Mouse (Mus musculus): ENCODE results near the gene Cd300c.
"Not testable (repeated sequence)": the region's sequence is repeated elsewhere in the genome, so short reads cannot be mapped to it uniquely, and the experiment has no call there.

The Cd300c gene

DNA sequence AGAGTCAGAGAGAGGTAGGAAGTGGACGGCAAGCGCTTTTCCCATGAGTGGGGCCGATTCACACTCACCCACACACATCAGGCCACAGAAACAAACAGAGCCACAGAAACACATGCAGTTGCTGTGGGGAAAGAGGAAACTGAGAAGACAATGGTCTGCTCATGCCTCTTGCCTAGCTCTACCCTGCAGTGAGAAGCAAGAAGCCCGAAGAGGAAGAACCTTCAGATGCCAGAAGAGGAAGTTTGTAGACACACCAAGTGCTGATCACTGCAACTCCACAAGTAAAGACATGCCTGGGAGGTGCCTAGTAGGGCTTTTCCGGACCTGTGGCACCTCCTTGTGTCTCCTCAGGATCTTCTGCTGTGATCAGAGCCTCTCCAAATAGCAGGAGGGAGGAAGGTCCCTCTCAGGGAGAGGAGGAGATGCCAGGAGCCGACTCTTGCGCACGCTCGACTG, at the start of gene Cd300c:
Gene Cd300c (minus strand): TSS at position 406 of the 456 bp plus-strand sequence.
- no peak for DNase-seq (ENCODE audit: low spot score)

DNA sequence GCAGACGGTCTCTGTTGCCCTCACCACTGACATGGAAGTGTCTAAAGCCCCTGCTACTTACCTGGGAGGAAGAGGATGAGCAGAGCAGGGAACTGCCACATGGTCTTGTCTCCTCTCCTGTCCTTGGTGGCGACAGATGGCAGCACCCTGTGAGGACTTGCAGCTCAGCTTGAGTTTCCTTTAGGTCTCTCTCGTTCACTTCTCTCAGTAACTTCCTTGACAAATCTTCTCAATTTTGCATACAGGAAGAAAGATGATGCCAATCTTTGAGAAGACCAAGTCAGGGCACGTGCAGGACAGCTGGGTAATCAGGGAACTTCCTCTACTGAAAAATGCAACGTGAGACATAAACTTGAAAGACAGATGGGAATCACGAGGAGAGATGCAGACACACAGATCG, 47.1 kb upstream of the Cd300c start, which contains the start of gene Cd300ld2:
Gene Cd300ld2 (minus strand): TSS at position 101 of the 400 bp plus-strand sequence.
- DNase-seq (ENCODE audit: low spot score), result not testable (repeated sequence)

DNA sequence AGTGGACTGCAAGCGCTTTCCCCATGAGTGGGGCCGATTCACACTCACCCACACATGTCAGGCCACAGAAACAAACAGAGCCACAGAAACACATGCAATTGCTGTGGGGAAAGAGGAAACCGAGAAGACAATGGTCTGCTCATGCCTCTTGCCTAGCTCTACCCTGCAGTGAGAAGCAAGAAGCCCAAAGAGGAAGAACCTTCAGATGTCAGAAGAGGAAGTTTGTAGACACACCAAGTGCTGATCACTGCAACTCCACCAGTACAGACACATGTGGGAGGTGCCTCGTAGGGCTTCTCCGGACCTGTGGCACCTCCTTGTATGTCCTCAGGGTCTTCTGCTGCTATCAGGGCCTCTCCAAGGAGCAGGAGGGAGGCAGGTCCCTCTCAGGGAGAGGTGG, 35.1 kb upstream of the Cd300c start:
- DNase-seq (ENCODE audit: low spot score), result no peak

DNA sequence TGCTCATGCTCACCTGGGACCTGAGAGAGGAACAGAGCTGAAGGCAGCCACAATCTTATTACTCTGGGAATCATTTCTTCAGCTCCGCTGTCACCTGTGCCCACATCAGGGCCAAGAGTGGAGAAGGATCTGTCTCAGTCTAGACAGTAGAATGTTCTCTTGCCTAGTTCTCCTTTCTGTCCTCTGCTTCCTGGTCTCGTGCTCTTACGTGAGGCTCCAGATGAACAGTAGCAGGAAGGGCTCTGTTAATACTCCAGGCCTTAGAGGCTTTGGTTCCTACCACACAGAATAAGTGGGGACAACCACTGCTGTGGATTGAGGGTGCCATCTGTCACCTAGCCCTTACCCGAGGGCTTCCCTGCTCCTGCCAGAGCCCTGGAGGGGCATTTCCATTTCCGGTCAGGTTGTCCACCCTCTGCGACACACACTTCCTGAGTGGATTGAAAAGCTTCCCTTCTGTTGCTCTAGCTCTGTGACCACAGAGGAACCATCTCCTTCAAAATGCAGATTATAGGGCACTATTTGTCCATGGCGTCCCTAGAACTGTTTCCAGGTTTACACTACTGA, 32.6 kb upstream of the Cd300c start, which contains the start of gene Cd300c2:
Gene Cd300c2 (minus strand): TSS at position 407 of the 567 bp plus-strand sequence.
- DNase-seq (ENCODE audit: low spot score), result no peak

DNA sequence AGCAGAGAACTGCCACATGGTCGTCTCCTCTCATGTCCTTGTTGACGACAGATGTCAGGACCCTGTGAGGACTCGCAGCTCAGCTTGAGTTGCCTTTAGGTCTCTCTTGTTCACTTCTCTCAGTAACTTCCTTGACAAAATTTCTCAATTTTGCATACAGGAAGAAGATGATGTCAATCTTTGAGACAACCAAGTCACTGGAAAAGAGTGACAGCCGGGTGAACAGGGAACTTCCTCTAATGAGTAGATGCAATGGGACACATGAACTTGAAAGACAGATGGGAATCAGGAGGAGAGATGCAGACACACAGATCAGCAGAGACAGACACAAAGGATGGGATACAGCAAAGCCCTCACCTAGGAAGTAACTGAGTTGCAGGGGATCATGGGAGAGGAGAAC, 20.8 kb upstream of the Cd300c start, which contains the start of gene Cd300ld:
Gene Cd300ld (minus strand): TSS at position 130 of the 400 bp plus-strand sequence.
- no peak for DNase-seq (ENCODE audit: low spot score)

DNA sequence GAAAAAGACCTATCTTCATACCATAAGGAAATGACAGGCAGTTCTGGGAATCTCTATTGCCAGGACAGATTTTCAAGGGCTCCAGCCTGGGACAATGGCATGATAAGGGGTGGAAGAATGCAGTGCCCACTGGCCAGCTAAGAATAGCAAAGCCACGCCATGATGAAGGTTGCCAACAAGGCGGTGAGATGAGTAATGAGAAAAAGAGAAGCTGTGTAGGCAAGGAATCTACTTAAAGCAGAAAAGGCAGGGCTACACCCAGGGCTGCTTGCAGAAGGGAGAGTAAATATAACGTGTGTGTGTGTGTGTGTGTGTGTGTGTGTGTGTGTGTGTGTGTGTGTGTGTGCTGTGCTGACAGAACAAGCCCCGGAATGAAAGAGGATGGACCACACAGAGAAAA, 12.9 kb upstream of the Cd300c start:
- no peak for DNase-seq (ENCODE audit: low spot score)

DNA sequence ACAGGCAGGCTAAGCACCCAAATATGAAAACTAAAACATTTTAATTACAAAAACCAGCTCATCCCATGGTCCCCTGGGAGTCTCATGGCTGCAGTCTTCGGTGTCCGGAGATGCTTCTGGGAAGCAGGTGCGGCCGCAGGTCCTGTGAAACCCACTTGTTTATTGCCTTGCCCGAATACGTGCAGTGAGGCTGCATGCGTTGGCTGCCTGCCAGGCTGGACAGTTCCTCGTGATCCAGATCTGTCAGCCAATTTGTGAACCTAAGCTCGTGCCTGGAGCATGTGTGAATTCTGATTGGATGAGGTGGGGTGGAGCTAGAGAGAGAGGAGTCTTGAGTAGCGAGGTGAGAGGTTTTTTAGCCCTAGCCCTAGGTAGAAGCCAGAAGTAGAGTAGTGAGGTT, 3.8 kb upstream of the Cd300c start:
- DNase-seq (ENCODE audit: low spot score), result no peak

DNA sequence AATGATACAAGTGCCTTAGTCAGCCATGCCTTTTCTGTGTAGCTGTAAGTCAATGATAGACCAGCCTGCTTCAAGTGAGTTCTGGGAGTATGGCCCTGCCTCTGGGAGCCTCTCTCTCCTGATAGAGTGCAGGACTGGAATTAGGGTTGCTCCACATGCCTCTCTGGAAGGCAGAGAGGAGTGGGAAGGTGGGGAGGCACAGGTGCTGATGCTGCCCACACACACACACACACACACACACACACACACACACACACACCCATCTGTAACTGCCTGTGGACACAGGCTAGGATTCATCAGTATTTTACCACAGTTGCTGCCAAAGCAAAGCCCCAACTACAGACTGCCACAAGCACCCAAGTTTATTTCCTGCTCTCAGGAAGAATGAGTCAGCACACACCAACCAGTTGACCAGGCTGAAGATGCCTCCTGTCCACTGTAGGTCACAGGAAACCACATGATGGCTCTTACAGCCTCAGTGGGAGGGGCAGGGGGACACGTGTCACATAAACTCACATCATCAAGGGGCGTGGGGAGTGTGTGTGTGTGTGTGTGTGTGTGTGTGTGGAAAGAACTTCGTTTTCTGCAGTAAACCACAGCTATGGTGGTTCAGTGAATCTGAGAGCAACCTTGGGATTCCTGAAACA, 3.7 kb downstream of the Cd300c start:
- no peak for DNase-seq (ENCODE audit: low spot score)

DNA sequence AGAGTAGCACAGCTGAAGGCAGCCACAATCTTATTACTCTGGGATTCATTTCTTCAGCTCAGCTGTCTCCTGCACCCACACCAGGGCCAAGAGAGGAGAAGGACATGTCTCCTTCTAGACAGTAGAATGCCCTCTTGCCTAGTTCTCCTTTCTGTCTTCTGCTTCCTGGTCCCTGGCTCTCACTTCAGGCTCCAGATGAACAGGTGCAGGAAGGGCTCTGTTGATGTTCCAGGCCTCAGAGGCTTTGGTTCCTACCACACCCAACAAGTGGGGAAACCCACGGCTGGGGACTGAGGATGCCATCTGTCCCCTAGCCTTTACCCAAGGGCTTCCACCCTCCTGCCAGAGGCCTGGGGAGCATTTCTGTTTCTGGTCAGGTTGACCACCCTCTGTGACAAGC, 8.6 kb downstream of the Cd300c start:
- DNase-seq (ENCODE audit: low spot score), result no peak

DNA sequence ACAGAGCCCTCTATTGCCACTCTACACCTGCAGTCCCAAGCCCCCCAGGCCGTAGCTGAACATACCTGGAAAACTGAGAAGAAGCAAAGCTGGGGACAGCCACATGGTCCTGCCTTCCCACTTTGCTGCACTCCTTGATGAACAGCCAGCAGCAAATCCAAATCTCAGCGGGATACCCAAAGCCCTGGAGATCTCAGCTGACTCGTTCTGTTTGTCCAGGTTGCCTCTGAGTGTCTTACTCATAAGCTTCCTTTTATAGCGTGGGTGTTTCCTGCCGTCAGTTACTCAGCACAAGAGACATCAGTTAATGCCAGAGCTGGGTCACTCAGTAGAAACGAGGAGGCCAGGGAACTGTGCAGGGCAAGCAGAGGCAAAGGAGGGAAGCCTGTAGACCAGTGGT, 34.8 kb downstream of the Cd300c start, which contains the start of gene Cd300lb:
Gene Cd300lb (minus strand): TSS at position 243 of the 400 bp plus-strand sequence.
- no peak for DNase-seq (ENCODE audit: low spot score)

DNA sequence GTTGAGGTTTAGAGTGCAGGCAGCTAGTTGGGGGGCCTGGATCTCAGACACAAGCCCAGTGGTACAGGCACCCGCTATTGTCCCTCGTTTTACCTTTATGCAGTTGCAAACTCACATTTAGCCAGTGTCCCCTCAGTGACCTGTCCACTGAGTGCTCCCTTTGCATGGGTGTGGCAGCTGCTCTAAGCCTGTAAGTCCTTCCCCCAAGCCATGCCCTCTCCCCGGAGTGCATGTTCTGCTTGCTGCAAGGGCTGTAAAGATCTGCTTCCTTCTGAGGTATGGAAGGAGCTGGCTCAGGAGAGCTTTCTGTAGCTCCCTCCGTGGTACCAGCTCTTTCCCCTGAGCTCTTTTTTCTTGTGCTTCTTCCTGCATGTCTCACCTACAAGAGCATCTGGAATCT, 35.4 kb downstream of the Cd300c start:
- no peak for DNase-seq (ENCODE audit: low spot score)

DNA sequence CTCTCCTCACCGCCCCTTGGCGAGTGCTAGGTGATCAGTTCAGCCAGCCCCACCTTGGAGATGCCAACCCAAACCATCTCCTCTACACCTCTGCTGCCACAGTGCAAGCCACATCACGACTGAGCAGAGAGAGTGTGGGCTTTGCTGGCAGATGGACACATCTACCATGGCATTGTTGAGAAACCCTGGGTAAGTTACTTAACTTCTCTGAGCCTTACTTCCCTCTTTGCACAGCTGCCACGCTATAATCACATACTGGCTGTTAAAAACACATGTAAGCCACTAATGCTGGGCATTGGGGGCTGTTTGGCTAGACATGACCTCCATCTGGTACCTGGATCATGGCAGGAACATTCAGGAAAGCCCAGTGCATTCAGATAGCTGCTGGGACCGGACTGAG, 37.9 kb downstream of the Cd300c start:
- peak; percentile 21 for DNase-seq (ENCODE audit: low spot score)

DNA sequence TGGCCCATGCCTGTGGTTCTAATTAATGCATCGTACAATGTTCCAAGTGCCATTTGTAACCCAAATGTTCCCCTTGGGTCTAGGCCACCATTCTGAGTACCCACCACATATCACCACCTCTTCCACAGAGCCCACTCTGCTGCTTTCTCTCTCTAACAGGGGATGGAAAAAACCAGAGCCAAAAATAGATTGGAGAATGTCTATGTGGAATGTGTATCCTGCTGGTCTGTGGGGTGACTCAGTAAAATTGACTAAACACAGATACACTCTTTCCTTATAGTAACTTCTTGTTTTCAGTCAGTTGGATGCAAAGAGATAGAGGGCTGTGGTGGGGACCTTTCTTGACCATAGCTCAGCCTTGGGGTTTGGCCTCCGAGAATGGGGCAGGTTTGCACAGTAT, 39.4 kb downstream of the Cd300c start:
- no peak for DNase-seq (ENCODE audit: low spot score)

DNA sequence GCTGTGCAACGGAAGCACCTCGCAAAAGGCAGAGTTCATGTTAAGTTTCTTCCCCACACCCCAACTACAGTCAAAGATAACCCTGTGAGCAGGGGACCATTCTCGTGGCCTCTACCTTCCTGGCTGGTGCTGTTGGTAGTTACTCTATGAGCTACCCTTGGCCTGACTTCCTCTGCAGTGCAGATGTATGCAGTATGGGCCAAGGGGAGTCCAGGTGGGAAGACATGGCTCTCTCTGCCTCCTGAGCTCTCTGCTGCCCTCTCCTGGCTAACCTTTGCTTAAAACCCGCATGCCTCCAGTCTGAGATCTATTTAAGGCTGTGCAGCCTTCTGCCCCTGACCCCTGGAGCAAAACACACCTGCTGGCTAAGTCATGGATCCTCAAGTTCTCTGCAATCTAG, 45.0 kb downstream of the Cd300c start:
- DNase-seq (ENCODE audit: low spot score), result peak; percentile 58

DNA sequence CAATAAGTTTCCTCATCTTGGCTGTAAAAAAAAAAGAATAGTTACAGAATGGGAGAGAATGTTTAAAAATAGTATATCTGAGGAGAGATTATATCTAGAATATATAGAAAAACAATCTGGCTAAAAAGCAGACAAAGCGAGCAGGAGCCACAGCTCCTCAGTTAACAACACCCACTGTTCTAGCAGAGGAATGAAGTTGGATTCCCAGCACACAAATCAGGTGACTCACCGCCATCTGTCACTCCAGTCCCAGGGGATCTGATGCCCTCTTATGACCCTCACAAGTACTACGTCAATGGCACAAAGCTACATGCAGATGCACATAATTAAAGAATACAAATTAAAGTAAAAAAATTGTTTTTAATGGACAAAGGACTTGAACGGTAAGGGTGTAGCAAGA, 46.5 kb downstream of the Cd300c start:
- peak; percentile 12 for DNase-seq (ENCODE audit: low spot score)

DNA sequence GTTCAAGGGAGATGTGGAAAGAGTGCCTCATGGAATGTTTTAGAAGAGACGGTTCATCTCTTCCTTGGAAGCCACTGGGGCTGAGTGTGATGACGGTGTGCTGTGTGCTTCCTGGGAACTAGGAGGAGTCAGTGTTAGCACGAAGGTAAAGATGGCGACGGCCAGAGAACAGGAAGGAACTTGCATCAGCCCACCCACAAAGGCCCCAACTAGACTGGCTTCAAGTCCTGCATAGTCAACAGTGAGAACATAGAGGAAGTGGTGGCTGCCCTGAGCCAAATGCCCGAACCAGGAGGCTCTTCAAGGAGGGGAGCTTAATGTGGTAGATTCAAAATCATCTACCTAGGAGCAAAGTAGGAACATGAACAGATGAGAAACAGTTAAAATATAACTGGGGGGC, 51.8 kb downstream of the Cd300c start:
- DNase-seq (ENCODE audit: low spot score), result no peak

DNA sequence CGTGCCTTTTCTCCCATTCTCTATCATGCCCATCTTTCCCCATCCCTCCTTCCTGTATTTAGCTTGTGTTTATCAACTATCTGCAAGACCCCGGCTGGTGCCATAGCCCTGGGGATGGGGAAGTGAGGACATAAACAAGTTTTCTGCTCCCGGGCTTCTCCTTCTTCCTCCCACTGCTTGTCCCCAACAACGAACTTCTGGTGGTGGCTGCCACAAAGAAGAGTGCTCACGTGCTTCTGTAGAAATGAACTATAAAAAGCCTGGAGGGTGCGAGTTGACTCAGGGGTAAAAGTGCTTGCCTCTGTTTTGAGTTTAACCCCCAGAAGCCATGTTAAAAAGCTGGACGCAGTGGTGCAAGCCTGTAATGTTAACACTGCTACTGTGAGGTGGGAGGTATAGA, 54.0 kb downstream of the Cd300c start:
- DNase-seq (ENCODE audit: low spot score), result no peak

DNA sequence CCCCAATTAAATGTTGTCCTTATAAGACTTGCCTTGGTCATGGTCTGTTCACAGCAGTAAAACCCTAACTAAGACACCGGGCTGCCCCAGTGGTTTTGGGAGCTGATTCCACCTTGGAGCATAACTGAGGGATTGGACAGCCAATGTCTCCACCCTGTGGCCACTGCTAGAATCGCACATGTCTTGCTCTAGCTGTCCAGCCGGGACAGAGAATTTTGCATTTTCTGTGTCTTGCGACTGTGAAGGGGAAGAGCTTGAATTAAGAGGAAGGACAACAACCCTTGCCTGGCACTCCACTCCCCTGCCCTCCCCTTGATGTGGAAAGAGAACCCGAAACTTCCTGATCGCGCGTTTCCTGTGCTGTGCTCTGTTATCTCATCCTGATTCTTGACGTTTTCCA, 56.1 kb downstream of the Cd300c start:
- DNase-seq (ENCODE audit: low spot score), result peak; percentile 85

DNA sequence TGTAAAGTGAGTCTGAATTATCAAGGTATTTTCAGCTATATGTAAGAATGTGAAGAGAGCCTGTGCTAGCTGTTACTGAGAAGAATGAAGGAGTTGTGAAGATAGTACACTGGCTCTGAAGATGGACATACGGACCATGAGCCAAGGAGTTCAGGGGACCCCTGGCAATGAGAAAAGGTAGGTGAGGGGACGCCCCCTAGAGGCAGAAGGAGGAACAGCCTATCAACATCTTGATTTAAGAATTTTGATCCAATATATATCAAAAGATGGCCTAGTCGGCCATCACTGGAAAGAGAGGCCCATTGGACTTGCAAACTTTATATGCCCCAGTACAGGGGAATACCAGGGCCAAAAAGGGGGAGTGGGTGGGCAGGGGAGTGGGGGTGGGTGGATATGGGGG, 59.4 kb downstream of the Cd300c start:
- not testable (repeated sequence) for DNase-seq (ENCODE audit: low spot score)

DNA sequence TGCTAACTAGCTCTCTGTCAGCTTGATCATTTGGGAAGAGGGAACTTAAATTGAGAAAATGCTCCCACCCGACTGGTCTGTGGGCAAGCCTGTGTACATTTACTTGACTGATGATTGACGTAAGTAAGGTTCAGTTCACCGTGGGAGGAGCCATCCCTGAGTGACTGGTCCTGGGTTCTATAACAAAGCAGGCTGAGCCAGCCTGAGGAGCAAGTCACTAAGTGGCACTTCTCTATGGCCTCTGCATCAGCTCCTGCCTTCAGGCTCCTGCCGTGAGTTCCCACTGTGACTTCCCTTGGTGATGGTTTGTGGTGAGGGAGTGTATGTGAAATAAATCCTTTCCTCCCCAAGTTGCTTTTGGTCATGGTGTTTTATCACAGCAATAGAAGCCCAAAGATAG, 60.9 kb downstream of the Cd300c start:
- DNase-seq (ENCODE audit: low spot score), result no peak

DNA sequence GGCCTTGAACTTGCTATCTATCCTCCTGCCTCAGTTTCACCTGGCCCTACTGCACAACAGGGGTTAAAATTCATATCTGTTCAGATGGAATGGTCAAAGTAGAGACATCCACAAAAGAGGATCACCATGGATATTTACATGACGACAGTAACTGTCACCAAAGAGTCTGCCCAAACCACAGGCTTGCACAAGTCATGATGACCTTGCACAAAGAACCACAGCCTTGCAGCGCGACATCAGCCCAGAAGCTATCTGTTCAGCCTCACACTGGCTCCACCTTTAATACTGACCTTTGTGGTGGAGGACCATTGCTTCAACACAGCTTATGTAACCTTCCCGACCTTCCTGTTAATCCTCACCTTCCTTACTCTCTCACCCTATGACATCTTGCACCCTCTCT, 61.4 kb downstream of the Cd300c start:
- DNase-seq (ENCODE audit: low spot score), result no peak

Measured in testis, postnatal 10 days (tissue).